Mouse (Mus musculus) hindbrain, embryonic 12.5 days (tissue): ENCODE measurements around the gene Smtnl2. TPM values are rescaled to one million over a fixed set of nuclear protein-coding genes. Genes with fewer than 3 reads are reported as not detected.
"Not testable (repeated sequence)": the region's sequence is repeated elsewhere in the genome, so short reads cannot be mapped to it uniquely, and the experiment has no call there.

Experiments used
- ATAC-seq: fragments of 200-750 bp; cut with Nextera tagmentation; 2 replicates; pipeline ENCODE4 v1.8.0; 2017; ENCODE audit warnings: moderate TSS enrichment; ENCODE audit not compliant: low FRiP score
- H3K27ac ChIP-seq: fragments of 300-500 bp; sonication (generic); 2 replicates; pipeline ENCODE4 v1.5.1; 2016; ENCODE audit warnings: mild to moderate bottlenecking
- H3K27me3 ChIP-seq: fragments of 300-500 bp; sonication (generic); 2 replicates; pipeline ENCODE4 v1.6.1; 2016; ENCODE audit warnings: mild to moderate bottlenecking
- H3K36me3 ChIP-seq: fragments of 300-500 bp; sonication (generic); 2 replicates; pipeline ENCODE4 v1.6.1; 2016; ENCODE audit warnings: mild to moderate bottlenecking
- H3K4me1 ChIP-seq: fragments of 300-500 bp; sonication (generic); 2 replicates; pipeline ENCODE4 v1.6.1; 2016
- H3K4me2 ChIP-seq: fragments of 300-500 bp; sonication (generic); replicated peaks from 2 replicates; pipeline ENCODE4 v1.6.1; 2016; ENCODE audit warnings: mild to moderate bottlenecking
- H3K4me3 ChIP-seq: fragments of 300-500 bp; sonication (generic); 2 replicates; pipeline ENCODE4 v1.5.1; 2016; ENCODE audit warnings: mild to moderate bottlenecking
- H3K9ac ChIP-seq: fragments of 300-500 bp; sonication (generic); 2 replicates; pipeline ENCODE4 v1.6.1; 2016; ENCODE audit warnings: mild to moderate bottlenecking, moderate library complexity
- H3K9me3 ChIP-seq: fragments of 300-500 bp; sonication (generic); replicated peaks from 2 replicates; pipeline ENCODE4 v1.6.1; 2016; ENCODE audit warnings: mild to moderate bottlenecking
- WGBS: fragments of 180-500 bp; shearing (Covaris S2); methylation state at CpG from one replicate; pipeline ENCODE4 v1.1.7; 2016; 5-methylcytosine and 5-hydroxymethylcytosine counted together
- polyA plus RNA-seq: library from polyadenylated mRNA; unstranded; fragments of >200 nt; fragmentation: Nextera tagmentation; extraction: Ambion mirVana; gene quantifications from 2 replicates; pipeline ENCODE4 v1.2.1, GENCODE M21; 2016

Smtnl2 gene
- polyA plus RNA-seq, 1 experiment from 2014 or later, result 14.5 TPM

DNA sequence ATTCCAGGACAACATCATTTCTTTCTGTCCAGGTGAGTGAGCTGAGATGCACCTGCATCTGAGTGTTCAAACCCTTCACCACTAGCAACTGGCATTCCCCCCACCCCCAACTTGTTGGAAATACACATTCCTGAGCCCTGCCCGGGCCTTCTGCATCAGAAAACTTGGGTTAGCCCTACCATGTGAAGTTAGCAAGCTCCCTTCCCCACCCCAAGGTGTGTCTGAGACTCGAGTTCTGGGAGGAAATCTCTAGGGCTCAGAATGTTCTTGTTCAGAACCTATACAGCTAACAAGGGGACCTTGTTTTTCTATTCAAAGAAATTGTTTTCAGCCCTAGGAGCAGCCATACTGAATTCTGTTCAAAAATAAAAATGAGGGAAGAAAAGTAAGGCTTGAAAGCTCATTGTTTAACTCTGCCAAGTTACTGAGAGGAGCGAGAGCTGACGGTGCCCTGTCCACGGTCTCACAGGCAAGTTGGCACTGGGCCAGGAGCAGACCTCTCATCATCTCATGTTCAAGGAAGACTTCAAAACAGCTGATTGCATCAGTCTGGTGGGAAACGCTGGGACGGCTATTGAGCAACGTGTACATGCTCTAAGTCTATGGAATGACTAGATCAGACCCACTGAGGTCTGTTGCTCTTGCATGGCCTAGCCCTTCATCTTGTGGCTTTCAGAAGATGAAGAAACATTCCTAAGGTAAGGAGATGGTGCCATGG lies 47.8 kb downstream of the Smtnl2 start:
- WGBS, result 83% methylated on average over 8 of the region's 8 CpGs
- Histone ChIP-seq H3K4me2 (no peak overlapping the region), H3K9ac (no peak overlapping the region), H3K4me1 (peaks cover 6% of the 10 kb centered on the region; the same call in 1 of the 2 replicates), H3K27me3 (no peaks in the 10 kb centered on the region), H3K36me3 (no peaks in the 10 kb centered on the region), H3K4me3 (no peak overlapping the region), H3K27ac (no peak overlapping the region), H3K9me3 (no peaks in the 10 kb centered on the region)
- ATAC-seq, result no peak

- WGBS, result 36% methylated on average over 10 of the region's 10 CpGs
- no peaks in the 10 kb centered on the region for H3K9me3 ChIP-seq
- peak within 1 kb of the TSS; percentile 67 for H3K9ac ChIP-seq
- peak within 1 kb of the TSS; percentile 43 for H3K4me3 ChIP-seq
- no peaks in the 10 kb centered on the region for H3K36me3 ChIP-seq
- H3K27me3 ChIP-seq, result no peaks in the 10 kb centered on the region
- H3K4me2 ChIP-seq, result peak within 1 kb of the TSS; percentile 80
- peak within 1 kb of the TSS; percentile 52; the same call in 1 of the 2 replicates for H3K27ac ChIP-seq
- H3K4me1 ChIP-seq, result peaks cover 3% of the 10 kb centered on the region; the same call in 1 of the 2 replicates
- ATAC-seq, result peak; percentile 50; the same call in 1 of the 2 replicates
Observed at GRCm38 (mm10) chr11:72362347-72362741, 49.2 kb downstream of the Smtnl2 start, which contains the start of gene Tekt1. Gene Tekt1, minus strand, starts transcription at chr11:72362442.

GRCm38 (mm10) chr11:72361385-72362346 lies 49.8 kb downstream of the Smtnl2 start:
- peak overlapping the region; percentile 67 for H3K9ac ChIP-seq
- peak overlapping the region; percentile 52; the same call in 1 of the 2 replicates for H3K27ac ChIP-seq
- peak; percentile 92 for ATAC-seq
- H3K36me3 ChIP-seq, result no peaks in the 10 kb centered on the region
- H3K4me3 ChIP-seq, result peak overlapping the region; percentile 43
- peaks cover 3% of the 10 kb centered on the region; the same call in 1 of the 2 replicates for H3K4me1 ChIP-seq
- H3K9me3 ChIP-seq, result no peaks in the 10 kb centered on the region
- H3K27me3 ChIP-seq, result no peaks in the 10 kb centered on the region
- 9% methylated on average over 42 of the region's 42 CpGs for WGBS
- H3K4me2 ChIP-seq, result peak overlapping the region; percentile 80

DNA sequence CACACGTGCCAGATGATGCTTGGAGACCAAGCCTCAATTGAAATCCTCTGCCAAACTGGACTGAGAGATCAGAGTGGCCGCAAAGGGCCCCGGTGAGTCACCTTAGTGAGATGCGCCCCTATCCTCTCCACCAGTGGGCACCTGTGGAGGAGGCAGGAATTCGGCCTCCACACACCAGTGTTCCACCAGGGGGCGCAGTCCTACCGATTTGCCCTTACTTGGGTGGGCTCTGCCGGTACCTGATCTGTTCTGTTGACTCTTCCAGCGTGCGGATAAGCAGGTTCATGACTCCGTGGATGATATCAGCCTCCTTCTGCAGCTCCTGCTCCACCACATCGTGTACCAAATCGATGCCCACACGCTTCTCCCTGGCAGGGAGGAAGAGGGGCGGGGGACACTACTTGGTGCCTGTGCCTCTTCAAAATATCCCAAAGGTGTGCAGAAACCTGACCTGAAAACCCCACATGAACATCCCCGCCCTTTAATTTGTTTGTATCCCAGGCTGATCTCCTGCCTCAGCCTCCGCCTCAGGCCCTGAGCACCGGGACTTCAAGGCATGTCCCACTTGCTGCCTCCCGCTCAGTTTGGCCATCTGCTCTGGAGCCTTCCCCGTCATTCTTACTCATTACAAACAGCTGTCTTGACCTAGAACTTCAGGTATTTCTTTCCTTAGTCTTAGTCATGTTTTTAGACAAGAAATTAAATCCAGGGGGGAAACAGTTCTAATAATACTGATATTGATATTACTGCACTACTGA lies 56.4 kb downstream of the Smtnl2 start:
- Histone ChIP-seq H3K27ac (no peak overlapping the region), H3K4me1 (peaks cover 4% of the 10 kb centered on the region), H3K4me3 (no peak overlapping the region), H3K4me2 (peak overlapping the region; percentile 38), H3K27me3 (no peaks in the 10 kb centered on the region), H3K36me3 (no peaks in the 10 kb centered on the region), H3K9me3 (no peaks in the 10 kb centered on the region), H3K9ac (no peak overlapping the region)
- no peak for ATAC-seq
- 24% methylated on average over 20 of the region's 20 CpGs for WGBS

GRCm38 (mm10) chr11:72353186-72353585 lies 58.3 kb downstream of the Smtnl2 start:
- no peak overlapping the region for H3K9ac ChIP-seq
- no peak overlapping the region for H3K4me3 ChIP-seq
- no peak overlapping the region for H3K27ac ChIP-seq
- no peaks in the 10 kb centered on the region for H3K9me3 ChIP-seq
- ATAC-seq, result no peak
- H3K4me2 ChIP-seq, result no peak overlapping the region
- no peaks in the 10 kb centered on the region for H3K27me3 ChIP-seq
- H3K36me3 ChIP-seq, result no peaks in the 10 kb centered on the region
- 79% methylated on average over 3 of the region's 3 CpGs for WGBS
- peaks cover 4% of the 10 kb centered on the region for H3K4me1 ChIP-seq

DNA sequence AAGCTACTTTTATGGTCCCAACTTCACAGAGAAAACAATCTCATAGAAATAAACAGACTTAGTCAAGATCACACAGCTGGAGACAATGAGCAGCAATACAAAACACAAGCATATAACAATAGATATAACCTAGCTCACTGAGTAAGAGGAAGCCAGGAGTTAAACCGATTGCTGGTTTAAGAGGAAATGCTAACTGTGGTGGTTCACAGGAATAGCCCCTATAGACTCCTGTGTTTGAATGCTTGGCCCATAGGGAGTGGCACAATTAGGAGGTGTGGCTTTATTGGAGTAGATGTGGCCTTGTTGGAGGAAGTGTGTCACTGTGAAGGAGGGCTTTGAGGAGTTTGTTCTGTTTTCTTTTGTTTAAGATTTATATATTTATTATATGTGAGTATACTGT lies 59.2 kb downstream of the Smtnl2 start:
- Histone ChIP-seq H3K36me3 (no peaks in the 10 kb centered on the region), H3K27ac (no peak overlapping the region), H3K27me3 (no peaks in the 10 kb centered on the region), H3K9ac (no peak overlapping the region), H3K9me3 (no peaks in the 10 kb centered on the region), H3K4me3 (no peak overlapping the region), H3K4me1 (peaks cover 4% of the 10 kb centered on the region), H3K4me2 (no peak overlapping the region)
- WGBS, result 96% methylated on average over 1 of the region's 1 CpGs
- ATAC-seq, result no peak

GRCm38 (mm10) chr11:72349652-72350051 lies 61.9 kb downstream of the Smtnl2 start:
- no peaks in the 10 kb centered on the region for H3K9me3 ChIP-seq
- whole genome bisulfite sequencing, result 81% methylated on average over 4 of the region's 4 CpGs
- no peak overlapping the region for H3K4me3 ChIP-seq
- ATAC-seq, result no peak
- H3K27ac ChIP-seq, result no peak overlapping the region
- H3K27me3 ChIP-seq, result no peaks in the 10 kb centered on the region
- H3K4me2 ChIP-seq, result no peak overlapping the region
- H3K36me3 ChIP-seq, result no peaks in the 10 kb centered on the region
- no peaks in the 10 kb centered on the region for H3K4me1 ChIP-seq
- H3K9ac ChIP-seq, result no peak overlapping the region

GRCm38 (mm10) chr11:72349016-72349415 lies 62.5 kb downstream of the Smtnl2 start:
- Histone ChIP-seq H3K4me1 (no peaks in the 10 kb centered on the region), H3K27me3 (no peaks in the 10 kb centered on the region), H3K9ac (no peak overlapping the region), H3K4me3 (no peak overlapping the region), H3K4me2 (no peak overlapping the region), H3K36me3 (no peaks in the 10 kb centered on the region), H3K27ac (no peak overlapping the region), H3K9me3 (no peaks in the 10 kb centered on the region)
- no peak for ATAC-seq
- WGBS, result 53% methylated on average over 8 of the region's 8 CpGs

DNA sequence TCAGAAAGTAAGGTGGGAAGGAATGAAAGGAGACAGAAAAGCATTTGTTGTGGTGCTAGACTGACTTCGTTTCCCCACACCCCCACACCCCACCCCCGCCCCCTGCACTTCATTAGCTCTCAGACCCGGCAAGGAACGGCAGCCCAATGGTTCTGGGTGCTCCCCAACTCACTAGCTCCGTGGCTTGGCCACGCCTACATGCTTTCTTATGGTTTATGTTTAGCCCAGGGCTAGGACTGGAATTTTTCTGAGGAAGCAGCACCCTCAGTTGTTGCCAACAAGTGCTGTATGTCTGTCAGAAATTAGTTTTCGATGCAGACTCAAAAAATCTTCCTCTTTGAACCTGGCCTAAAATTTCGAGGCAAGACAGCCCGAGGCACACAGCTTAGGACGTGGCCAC lies 63.0 kb downstream of the Smtnl2 start:
- Histone ChIP-seq H3K36me3 (no peaks in the 10 kb centered on the region), H3K27ac (no peak overlapping the region), H3K27me3 (no peaks in the 10 kb centered on the region), H3K4me2 (no peak overlapping the region), H3K9ac (no peak overlapping the region), H3K9me3 (no peaks in the 10 kb centered on the region), H3K4me1 (no peaks in the 10 kb centered on the region), H3K4me3 (no peak overlapping the region)
- no peak for ATAC-seq
- 64% methylated on average over 10 of the region's 10 CpGs for WGBS

- no peak overlapping the region for H3K4me3 ChIP-seq
- no peaks in the 10 kb centered on the region for H3K27me3 ChIP-seq
- no peak overlapping the region for H3K9ac ChIP-seq
- H3K36me3 ChIP-seq, result no peaks in the 10 kb centered on the region
- no peak overlapping the region for H3K4me2 ChIP-seq
- H3K4me1 ChIP-seq, result peaks cover 3% of the 10 kb centered on the region; the same call in 1 of the 2 replicates
- no peak for ATAC-seq
- WGBS, result 91% methylated on average over 11 of the region's 11 CpGs
- H3K27ac ChIP-seq, result no peak overlapping the region
- no peaks in the 10 kb centered on the region for H3K9me3 ChIP-seq
Observed at GRCm38 (mm10) chr11:72344486-72344885, 67.0 kb downstream of the Smtnl2 start.

DNA sequence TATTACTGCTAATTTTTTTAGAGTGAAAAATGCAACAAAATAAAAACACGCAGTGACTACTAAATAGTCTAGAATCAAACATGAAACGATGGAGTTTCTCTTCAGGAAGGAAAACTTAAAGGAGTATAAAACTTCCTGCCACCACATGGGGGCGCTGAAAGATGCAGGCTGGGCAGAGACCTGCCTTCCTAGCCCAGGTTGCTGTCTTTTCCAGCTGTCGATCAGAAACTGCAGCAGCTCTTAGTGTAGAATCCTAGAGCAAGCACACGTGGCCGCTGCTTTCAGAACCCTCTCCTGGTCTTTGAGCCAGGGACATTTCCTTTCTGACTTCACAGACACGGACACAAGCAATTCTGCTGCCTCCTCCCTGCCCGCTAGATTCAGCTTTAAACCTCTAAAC lies 67.6 kb downstream of the Smtnl2 start:
- H3K4me1 ChIP-seq, result peaks cover 5% of the 10 kb centered on the region
- H3K4me3 ChIP-seq, result no peak overlapping the region
- H3K4me2 ChIP-seq, result no peak overlapping the region
- WGBS, result 27% methylated on average over 8 of the region's 8 CpGs
- H3K27me3 ChIP-seq, result no peaks in the 10 kb centered on the region
- ATAC-seq, result no peak
- no peaks in the 10 kb centered on the region for H3K9me3 ChIP-seq
- no peaks in the 10 kb centered on the region for H3K36me3 ChIP-seq
- H3K27ac ChIP-seq, result no peak overlapping the region
- no peak overlapping the region for H3K9ac ChIP-seq

DNA sequence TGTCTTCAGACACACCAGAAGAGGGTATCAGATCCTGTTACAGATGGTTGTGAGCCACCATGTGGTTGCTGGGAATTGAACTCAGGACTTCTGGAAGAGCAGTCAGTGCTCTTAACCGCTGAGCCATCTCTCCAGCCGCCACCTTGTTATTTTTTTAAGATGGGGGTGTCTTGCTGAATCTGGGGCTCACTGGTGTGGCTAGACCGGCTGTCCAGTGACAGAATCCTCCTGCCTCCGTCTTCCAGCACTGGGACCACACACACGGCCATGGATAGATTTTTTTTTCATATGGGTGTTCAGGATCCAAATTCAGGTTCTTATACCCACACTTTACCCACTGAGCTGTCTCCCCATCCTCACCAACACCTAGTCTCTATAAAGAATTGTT lies 68.3 kb downstream of the Smtnl2 start:
- not testable (repeated sequence) for H3K4me3 ChIP-seq, H3K27me3 ChIP-seq, H3K9me3 ChIP-seq, H3K36me3 ChIP-seq, H3K27ac ChIP-seq, ATAC-seq, H3K9ac ChIP-seq, H3K4me2 ChIP-seq
- 93% methylated on average over 5 of the region's 5 CpGs for WGBS
- H3K4me1 ChIP-seq, result peaks cover 12% of the 10 kb centered on the region
